Mouse (Mus musculus): ENCODE measurements around the gene Zfand2b. TPM values are rescaled to one million over a fixed set of nuclear protein-coding genes. Genes with fewer than 3 reads are reported as not detected.
A peak's percentile ranks its signal among the peaks of the same experiment; 100 is the strongest.

Gene Zfand2b
- total RNA-seq (2021), result 26.3 and 33.5 TPM in 2 replicates
- long read RNA-seq, experiment 1, transcript Zfand2b-204 (10 exons, 1,206 nt), result major isoform, 22 of 59 reads
- long read RNA-seq, experiment 1, partial matches to known transcripts, result 2 of 59 reads
- long read RNA-seq, experiment 1, other reads (novel, unspliced or antisense), result 31 of 59 reads
- long read RNA-seq, experiment 2, transcript Zfand2b-204 (10 exons, 1,206 nt), result major isoform, 19 of 53 reads
- long read RNA-seq, experiment 2, transcript Zfand2b-201 (9 exons, 1,316 nt), result minor isoform, 5 of 53 reads
- long read RNA-seq, experiment 2, partial matches to known transcripts, result 19 of 53 reads
- long read RNA-seq, experiment 2, other reads (novel, unspliced or antisense), result 10 of 53 reads

GRCm38 (mm10) chr1:75168472-75169464 lies at the start of gene Zfand2b:
Zfand2b (plus strand) TSS chr1:75168646.
- DNase-seq, result peak; percentile 98

- DNase-seq, result no peak
Measured at GRCm38 (mm10) chr1:75122211-75122610, 46.2 kb upstream of the Zfand2b start.

- peak; percentile 96 for DNase-seq
Measured at GRCm38 (mm10) chr1:75124346-75125321, 43.8 kb upstream of the Zfand2b start, which contains the start of gene Nhej1. Nhej1 (minus strand) TSS chr1:75125200.

GRCm38 (mm10) chr1:75125418-75125817 lies 43.0 kb upstream of the Zfand2b start:
- DNase-seq, result no peak

- DNase-seq, result no peak
Measured at GRCm38 (mm10) chr1:75128641-75129040, 39.8 kb upstream of the Zfand2b start.

GRCm38 (mm10) chr1:75133421-75134207 lies 34.8 kb upstream of the Zfand2b start, which contains the start of gene Slc23a3:
Slc23a3 (minus strand) TSS chr1:75133890.
- no peak for DNase-seq

GRCm38 (mm10) chr1:75136293-75136692 lies 32.2 kb upstream of the Zfand2b start:
- no peak for DNase-seq

- no peak for DNase-seq
Measured at GRCm38 (mm10) chr1:75136730-75137129, 31.7 kb upstream of the Zfand2b start.

- DNase-seq, result no peak
Measured at GRCm38 (mm10) chr1:75138448-75138847, 30.0 kb upstream of the Zfand2b start.

GRCm38 (mm10) chr1:75140601-75141190 lies 27.8 kb upstream of the Zfand2b start:
- peak; percentile 36 for DNase-seq

GRCm38 (mm10) chr1:75141486-75142190 lies 26.8 kb upstream of the Zfand2b start:
- peak; percentile 83 for DNase-seq

- DNase-seq, result peak; percentile 98
Measured at GRCm38 (mm10) chr1:75142301-75143261, 25.9 kb upstream of the Zfand2b start, which contains the start of the genes Cnppd1 and Retreg2. Cnppd1 (minus strand) TSS chr1:75142711. Retreg2 (plus strand) TSS chr1:75142778.

GRCm38 (mm10) chr1:75145589-75145988 lies 22.9 kb upstream of the Zfand2b start:
- no peak for DNase-seq

GRCm38 (mm10) chr1:75147411-75148135 lies 20.9 kb upstream of the Zfand2b start:
- no peak for DNase-seq

GRCm38 (mm10) chr1:75148727-75149126 lies 19.7 kb upstream of the Zfand2b start:
- no peak for DNase-seq

- no peak for DNase-seq
Measured at GRCm38 (mm10) chr1:75155837-75156236, 12.6 kb upstream of the Zfand2b start.

- no peak for DNase-seq
Measured at GRCm38 (mm10) chr1:75158990-75159389, 9.5 kb upstream of the Zfand2b start.
